Mouse (Mus musculus): ENCODE data around the gene Pvalb. TPM values are rescaled to one million over a fixed set of nuclear protein-coding genes. Genes with fewer than 3 reads are reported as not detected.

Pvalb gene
- polyA plus RNA-seq (2015; fragmentation: Nextera tagmentation; extraction: Ambion mirVana), result 4.4 and 5.0 TPM in 2 replicates

DNA sequence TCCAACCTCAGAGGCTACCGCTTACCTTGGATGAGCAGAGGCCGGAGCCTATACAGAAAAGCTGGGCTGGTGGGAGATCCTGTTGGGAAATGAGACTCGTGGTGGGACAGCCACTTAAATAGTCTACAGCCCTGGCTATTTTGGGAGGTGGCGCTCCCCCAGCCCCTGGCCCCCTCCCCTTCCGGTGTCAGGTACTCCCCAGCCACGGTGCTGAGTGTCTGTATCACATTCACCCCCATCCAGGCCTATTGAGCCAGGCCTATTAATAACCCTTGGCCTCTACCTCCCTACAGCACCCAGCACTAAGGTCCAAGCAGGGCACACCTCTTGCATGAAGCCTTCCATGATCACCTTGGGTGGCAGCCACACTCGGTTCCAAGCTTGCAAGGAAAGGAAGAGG lies at the start of gene Pvalb:
TSS of gene Pvalb (minus strand) at position 89 of the 400 bp plus-strand sequence.
- H3K9me3 ChIP-seq (replicated peaks), result no peaks in the 10 kb centered on the region
- no peak within 1 kb of the TSS for H3K27ac ChIP-seq (replicated peaks)
- WGBS, result 91% methylated on average over 7 of the region's 7 CpGs
- no peak within 1 kb of the TSS for H3K4me2 ChIP-seq
- H3K27me3 ChIP-seq (replicated peaks), result peaks cover 45% of the 10 kb centered on the region
- H3K36me3 ChIP-seq, result no peaks in the 10 kb centered on the region
- ATAC-seq (ENCODE audit: low FRiP score), result no peak
- H3K4me1 ChIP-seq, result peaks cover 11% of the 10 kb centered on the region
- no peak within 1 kb of the TSS for H3K4me3 ChIP-seq (replicated peaks)
- H3K9ac ChIP-seq (replicated peaks), result no peak within 1 kb of the TSS

DNA sequence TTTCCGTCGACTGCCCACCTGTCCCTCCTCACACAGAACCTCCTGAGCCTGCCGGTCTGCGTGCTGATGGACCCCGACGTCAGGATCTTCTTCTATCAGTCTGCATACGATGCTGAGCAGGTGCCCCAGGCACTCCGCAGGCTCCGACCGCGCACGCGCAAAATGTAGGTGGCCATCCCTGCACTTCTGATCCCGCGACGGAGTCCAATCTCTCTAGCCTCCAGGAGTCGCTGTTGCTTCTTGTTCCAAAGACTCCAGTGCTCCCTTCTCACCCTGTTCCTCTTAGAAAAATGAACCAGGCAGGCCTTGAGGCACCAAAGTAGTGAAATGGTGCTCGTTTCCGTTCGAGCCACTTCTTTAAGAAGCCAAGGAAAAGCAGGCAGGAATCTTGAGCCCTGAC lies 48.6 kb upstream of the Pvalb start:
- H3K9me3 ChIP-seq (replicated peaks), result no peaks in the 10 kb centered on the region
- no peak overlapping the region for H3K9ac ChIP-seq (replicated peaks)
- peak overlapping the region; percentile 22; the same call in 1 of the 2 replicates for H3K4me2 ChIP-seq
- H3K27ac ChIP-seq (replicated peaks), result no peak overlapping the region
- H3K36me3 ChIP-seq, result no peaks in the 10 kb centered on the region
- no peak overlapping the region for H3K4me3 ChIP-seq (replicated peaks)
- 20% methylated on average over 20 of the region's 20 CpGs for WGBS
- H3K27me3 ChIP-seq (replicated peaks), result peaks cover 2% of the 10 kb centered on the region; the same call in 1 of the 2 replicates
- peaks cover 3% of the 10 kb centered on the region; the same call in 1 of the 2 replicates for H3K4me1 ChIP-seq
- peak; percentile 69 for ATAC-seq (ENCODE audit: low FRiP score)

DNA sequence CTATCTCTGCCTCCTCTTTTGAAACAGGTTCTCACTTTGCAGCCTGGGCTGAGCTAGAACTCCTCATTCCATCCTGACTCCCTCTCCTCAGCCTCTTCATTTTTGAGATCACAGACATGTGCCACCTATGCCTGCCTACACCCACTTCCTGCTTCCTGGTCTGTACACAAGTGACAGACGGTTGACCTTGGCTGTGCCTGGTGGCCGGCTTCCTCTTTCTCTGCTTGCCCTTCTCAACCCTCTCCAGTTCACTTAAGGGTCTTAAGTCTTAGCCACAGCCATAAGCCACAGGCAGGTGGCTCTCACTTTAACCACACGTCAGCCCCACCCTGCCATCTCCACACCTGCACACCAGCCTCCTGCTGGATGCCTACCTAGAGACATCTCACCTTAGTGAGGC lies 42.2 kb upstream of the Pvalb start:
- Histone ChIP-seq H3K4me2 (no peak overlapping the region), H3K4me1 (no peaks in the 10 kb centered on the region), H3K9ac (replicated peaks) (no peak overlapping the region), H3K36me3 (no peaks in the 10 kb centered on the region), H3K4me3 (replicated peaks) (no peak overlapping the region), H3K27me3 (replicated peaks) (no peaks in the 10 kb centered on the region; the same call in 1 of the 2 replicates), H3K9me3 (replicated peaks) (no peaks in the 10 kb centered on the region), H3K27ac (replicated peaks) (no peak overlapping the region)
- ATAC-seq (ENCODE audit: low FRiP score), result no peak
- 85% methylated on average over 3 of the region's 3 CpGs for WGBS

DNA sequence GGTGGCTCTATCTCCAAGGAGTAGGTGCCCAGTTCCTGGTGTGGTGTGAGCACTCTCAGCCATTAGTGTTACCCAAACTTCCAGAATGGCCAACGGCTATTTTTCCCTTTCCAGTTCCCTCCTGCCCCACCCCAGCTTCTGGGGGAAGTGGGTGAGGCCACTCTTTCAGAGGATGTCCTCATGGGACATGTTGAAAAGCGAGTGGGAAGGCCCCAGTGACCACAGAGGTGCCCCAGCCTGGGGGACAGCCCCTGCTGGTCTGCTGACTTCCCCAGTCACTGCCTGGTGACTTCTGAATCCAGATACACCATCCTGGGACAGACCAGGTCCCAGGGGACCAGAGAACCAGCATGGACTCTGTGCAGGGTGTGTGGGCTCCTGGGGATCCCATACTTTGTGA lies 41.5 kb upstream of the Pvalb start:
- no peaks in the 10 kb centered on the region for H3K27me3 ChIP-seq (replicated peaks)
- H3K4me3 ChIP-seq (replicated peaks), result no peak overlapping the region
- no peaks in the 10 kb centered on the region for H3K9me3 ChIP-seq (replicated peaks)
- ATAC-seq (ENCODE audit: low FRiP score), result no peak
- H3K4me2 ChIP-seq, result no peak overlapping the region
- no peak overlapping the region for H3K9ac ChIP-seq (replicated peaks)
- no peaks in the 10 kb centered on the region for H3K4me1 ChIP-seq
- H3K27ac ChIP-seq (replicated peaks), result no peak overlapping the region
- H3K36me3 ChIP-seq, result no peaks in the 10 kb centered on the region
- 62% methylated on average over 2 of the region's 2 CpGs for WGBS

DNA sequence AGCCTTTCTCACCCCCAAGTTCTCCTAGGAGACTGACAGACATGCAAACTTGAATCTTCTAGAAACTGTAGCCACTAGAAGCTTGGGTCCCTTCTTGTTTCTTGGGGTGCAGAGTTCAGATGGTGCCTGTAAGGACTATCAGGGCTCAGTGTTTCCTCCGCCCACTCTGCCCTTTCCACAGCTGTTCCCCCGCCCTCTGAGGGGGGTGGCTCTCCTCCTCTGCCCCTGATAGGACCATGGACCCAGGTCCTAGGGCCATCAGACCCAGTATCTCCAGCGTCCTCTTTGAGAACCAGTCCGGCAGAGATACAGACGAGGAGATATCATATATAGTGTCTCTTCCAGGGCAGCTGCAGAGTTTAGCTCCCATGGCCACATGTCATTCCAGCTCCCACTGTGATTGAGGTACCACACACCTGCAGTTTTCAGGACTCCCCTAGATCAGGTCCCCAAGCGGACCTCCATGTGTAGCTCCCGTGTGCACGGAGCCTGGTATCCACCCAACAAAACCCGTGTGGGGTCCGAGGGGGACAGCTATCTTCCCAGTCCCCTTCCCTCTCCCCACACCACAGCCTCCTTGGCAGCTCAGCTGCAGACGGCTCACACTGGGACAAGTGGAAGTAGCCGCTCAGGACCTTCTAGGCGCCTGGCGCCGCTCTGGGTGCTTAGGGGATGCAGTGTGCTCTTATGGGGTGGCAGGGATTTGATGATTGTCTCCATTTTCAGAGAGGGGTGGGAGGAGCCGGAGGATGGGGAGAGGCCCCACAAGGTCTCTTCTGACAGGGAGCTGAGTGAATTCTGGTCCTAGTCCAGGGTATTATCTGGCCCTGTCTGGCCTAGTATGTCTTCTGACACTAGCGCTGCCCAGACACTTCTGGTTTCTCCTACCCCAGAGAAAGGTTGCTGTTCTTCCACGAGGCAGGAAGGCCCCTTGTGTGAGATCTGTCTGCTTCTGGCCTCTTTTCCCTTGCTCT lies 40.2 kb upstream of the Pvalb start:
- 79% methylated on average over 18 of the region's 18 CpGs for WGBS
- Histone ChIP-seq H3K4me1 (no peaks in the 10 kb centered on the region), H3K4me3 (replicated peaks) (no peak overlapping the region), H3K36me3 (no peaks in the 10 kb centered on the region), H3K9me3 (replicated peaks) (no peaks in the 10 kb centered on the region), H3K4me2 (no peak overlapping the region), H3K27ac (replicated peaks) (no peak overlapping the region), H3K9ac (replicated peaks) (no peak overlapping the region), H3K27me3 (replicated peaks) (no peaks in the 10 kb centered on the region)
- no peak for ATAC-seq (ENCODE audit: low FRiP score)

DNA sequence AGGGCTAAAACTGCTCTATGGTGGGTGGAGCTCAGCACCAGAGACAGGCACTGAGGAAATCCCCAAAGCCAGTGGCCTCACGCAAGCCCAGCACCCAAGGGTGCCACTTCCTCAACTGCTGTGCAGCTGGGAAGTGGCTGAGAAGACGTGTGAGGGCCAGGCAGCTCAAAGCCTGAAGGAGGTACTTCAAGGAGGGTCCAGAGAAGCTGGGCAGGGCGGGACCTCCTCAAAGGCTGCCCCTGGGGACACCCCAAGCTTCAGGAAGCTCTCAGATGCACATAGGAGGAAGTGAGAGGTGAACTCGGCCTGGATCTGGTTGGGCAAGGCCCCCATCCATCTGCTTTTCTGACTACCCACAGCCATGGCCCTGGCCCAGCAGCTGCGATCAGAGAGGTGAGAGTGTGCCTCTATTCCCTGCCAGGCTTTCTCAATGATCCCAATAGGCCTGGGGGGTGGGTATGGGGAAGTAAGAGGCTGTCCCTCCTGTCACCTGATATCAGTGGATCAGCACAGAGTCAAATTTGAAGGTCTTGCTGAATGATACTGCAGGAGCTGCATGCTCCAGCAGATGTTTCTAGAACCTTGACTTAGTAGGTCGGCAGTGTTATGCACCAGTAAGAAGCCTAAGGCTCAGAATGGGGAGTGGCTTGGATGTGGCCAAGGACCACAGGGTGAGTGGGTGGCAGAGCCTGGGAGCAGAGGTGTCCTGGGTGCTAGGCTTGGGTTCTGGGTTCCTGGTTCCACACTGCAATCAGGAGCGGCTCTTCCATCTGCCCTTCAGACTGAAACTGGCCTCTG lies 38.7 kb upstream of the Pvalb start, which contains the start of gene Ncf4:
TSS of gene Ncf4 (plus strand) at position 107 of the 798 bp plus-strand sequence.
- ATAC-seq (ENCODE audit: low FRiP score), result no peak
- no peaks in the 10 kb centered on the region for H3K9me3 ChIP-seq (replicated peaks)
- no peak within 1 kb of the TSS for H3K9ac ChIP-seq (replicated peaks)
- H3K27me3 ChIP-seq (replicated peaks), result no peaks in the 10 kb centered on the region
- H3K36me3 ChIP-seq, result no peaks in the 10 kb centered on the region
- WGBS, result 69% methylated on average over 7 of the region's 7 CpGs
- H3K4me2 ChIP-seq, result no peak within 1 kb of the TSS
- H3K27ac ChIP-seq (replicated peaks), result no peak within 1 kb of the TSS
- H3K4me1 ChIP-seq, result no peaks in the 10 kb centered on the region
- no peak within 1 kb of the TSS for H3K4me3 ChIP-seq (replicated peaks)

DNA sequence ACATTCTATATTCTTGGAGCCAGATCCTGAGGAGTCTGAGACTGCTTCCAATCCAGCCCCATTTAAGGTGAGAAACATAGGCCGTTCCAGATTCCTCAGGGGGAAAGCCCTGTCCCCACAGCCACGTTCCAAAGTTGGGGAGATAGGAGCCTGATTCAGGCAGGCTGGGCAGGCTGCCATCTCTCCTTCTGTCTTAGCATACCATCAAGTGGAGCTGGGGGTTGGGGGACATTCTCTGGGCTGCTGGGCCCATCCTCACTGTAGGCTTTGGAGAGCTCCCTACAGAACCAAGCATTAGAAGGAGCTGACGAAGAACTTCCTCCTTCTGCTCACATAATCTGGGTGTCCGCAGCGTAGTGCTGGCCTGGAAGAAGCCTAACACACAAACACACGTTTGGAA lies 37.6 kb upstream of the Pvalb start:
- no peaks in the 10 kb centered on the region for H3K4me1 ChIP-seq
- no peak overlapping the region for H3K4me2 ChIP-seq
- H3K9me3 ChIP-seq (replicated peaks), result no peaks in the 10 kb centered on the region
- H3K27me3 ChIP-seq (replicated peaks), result no peaks in the 10 kb centered on the region
- ATAC-seq (ENCODE audit: low FRiP score), result no peak
- H3K36me3 ChIP-seq, result no peaks in the 10 kb centered on the region
- no peak overlapping the region for H3K27ac ChIP-seq (replicated peaks)
- 77% methylated on average over 6 of the region's 6 CpGs for WGBS
- H3K4me3 ChIP-seq (replicated peaks), result no peak overlapping the region
- H3K9ac ChIP-seq (replicated peaks), result no peak overlapping the region

DNA sequence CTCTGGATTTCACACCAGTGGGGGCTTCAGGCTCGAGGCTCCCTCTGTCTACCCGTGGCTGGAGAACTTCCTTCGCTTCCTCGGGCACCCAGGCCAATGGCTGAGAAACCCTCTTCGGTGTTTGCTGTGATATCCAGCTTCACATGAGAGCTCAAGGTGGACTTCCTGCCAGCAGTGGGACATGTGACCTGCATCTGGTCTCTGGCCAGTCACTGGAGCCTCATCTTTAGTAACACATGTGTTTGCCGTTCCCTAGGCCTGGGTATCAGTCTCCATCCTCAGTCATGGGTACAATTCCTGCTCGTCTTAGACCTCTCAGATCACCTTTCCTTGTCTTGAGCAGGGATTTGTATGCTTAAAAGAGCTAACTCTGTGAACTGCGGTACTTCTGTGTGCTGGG lies 36.9 kb upstream of the Pvalb start:
- Histone ChIP-seq H3K9ac (replicated peaks) (no peak overlapping the region), H3K4me2 (no peak overlapping the region), H3K9me3 (replicated peaks) (no peaks in the 10 kb centered on the region), H3K27me3 (replicated peaks) (no peaks in the 10 kb centered on the region), H3K4me3 (replicated peaks) (no peak overlapping the region), H3K36me3 (no peaks in the 10 kb centered on the region), H3K27ac (replicated peaks) (no peak overlapping the region), H3K4me1 (no peaks in the 10 kb centered on the region)
- no peak for ATAC-seq (ENCODE audit: low FRiP score)
- WGBS, result 84% methylated on average over 8 of the region's 8 CpGs

DNA sequence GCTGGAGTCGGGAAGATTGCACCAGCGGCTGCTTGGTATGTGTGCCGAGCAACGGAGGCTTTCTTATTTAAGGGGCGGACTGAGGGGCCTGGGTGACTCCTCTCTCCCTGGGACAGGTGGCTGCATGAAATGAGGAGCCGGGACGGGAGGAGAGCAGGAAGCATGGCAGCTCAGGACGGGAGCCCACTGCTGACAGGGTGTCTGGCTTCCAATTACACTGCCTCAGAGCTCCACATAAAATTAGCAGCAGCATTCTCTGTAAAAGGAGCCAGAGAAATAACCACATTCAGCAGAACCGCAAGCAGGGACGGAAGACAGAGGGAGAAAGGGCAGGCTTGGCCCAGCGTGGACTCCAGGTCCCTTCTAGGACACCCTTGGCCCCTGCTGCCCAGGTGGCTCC lies 35.1 kb upstream of the Pvalb start:
- ATAC-seq (ENCODE audit: low FRiP score), result no peak

DNA sequence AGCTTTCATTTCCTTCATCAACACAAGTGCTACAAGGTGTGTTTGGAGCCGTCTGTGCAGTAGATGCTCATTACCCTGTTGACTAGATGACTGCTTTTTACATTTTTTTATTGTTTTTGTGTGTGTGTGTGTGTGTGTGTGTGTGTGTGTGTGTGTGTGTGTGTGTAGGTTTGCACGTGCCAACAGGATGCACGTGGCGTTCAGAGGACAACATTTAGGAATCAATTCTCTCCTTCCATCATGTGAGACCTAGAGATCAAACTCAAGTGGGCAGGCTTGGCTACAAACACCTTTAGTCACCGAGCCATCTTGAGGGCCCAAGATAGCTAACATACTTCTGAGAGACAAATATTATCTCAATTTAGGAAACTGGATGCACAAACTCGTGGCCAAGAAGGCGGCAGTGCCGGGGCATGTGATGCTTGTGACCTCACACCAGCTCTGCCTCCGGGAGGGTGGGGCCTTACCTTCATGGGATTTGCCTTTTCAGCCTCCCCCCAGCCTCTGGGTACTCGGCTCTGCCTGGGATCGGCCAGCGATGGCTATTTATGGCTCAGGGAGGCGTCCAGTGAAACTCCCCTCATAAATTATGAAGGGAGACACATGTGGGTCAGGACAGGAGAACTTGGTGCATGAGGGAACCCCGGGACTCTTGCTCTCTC lies 33.9 kb upstream of the Pvalb start:
- Histone ChIP-seq H3K9me3 (replicated peaks) (no peaks in the 10 kb centered on the region), H3K36me3 (no peaks in the 10 kb centered on the region), H3K9ac (replicated peaks) (no peak overlapping the region), H3K27ac (replicated peaks) (no peak overlapping the region), H3K4me2 (no peak overlapping the region), H3K4me3 (replicated peaks) (no peak overlapping the region), H3K27me3 (replicated peaks) (0 out of 2 replicates have a peak, but pooled peaks cover under 1% of the 10 kb centered on the region), H3K4me1 (no peaks in the 10 kb centered on the region)
- ATAC-seq (ENCODE audit: low FRiP score), result no peak
- 61% methylated on average over 14 of the region's 14 CpGs for WGBS

More for the DNA sequence above, 35.1 kb upstream of the Pvalb start:
- no peaks in the 10 kb centered on the region for H3K9me3 ChIP-seq (replicated peaks)
- H3K4me3 ChIP-seq (replicated peaks), result no peak overlapping the region
- no peaks in the 10 kb centered on the region for H3K27me3 ChIP-seq (replicated peaks)
- no peaks in the 10 kb centered on the region for H3K36me3 ChIP-seq
- H3K4me1 ChIP-seq, result no peaks in the 10 kb centered on the region
- H3K4me2 ChIP-seq, result no peak overlapping the region
- no peak overlapping the region for H3K27ac ChIP-seq (replicated peaks)
- WGBS, result 49% methylated on average over 11 of the region's 11 CpGs
- no peak overlapping the region for H3K9ac ChIP-seq (replicated peaks)

DNA sequence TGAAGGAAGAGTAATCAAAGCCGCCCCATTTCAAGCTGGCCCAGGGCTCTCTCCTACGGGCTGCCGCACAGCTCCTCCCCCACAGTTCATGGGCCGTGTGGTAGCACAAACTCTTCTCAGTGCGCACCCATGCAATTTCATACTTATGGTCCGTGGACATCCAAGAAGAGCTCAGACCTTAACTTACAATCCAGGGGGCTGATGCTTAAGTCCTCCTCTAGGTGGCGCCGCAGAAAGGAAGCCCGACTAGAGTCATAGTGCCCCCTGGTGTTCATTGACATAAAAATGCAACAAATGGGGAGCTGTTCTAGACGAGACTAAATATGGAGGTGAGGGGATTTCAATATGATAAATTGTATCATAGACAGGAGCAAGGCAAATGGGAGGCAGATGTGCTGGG lies 33.3 kb upstream of the Pvalb start:
- Histone ChIP-seq H3K9ac (replicated peaks) (no peak overlapping the region), H3K36me3 (no peaks in the 10 kb centered on the region), H3K4me1 (no peaks in the 10 kb centered on the region), H3K4me2 (no peak overlapping the region), H3K9me3 (replicated peaks) (no peaks in the 10 kb centered on the region), H3K27me3 (replicated peaks) (0 out of 2 replicates have a peak, but pooled peaks cover 3% of the 10 kb centered on the region), H3K27ac (replicated peaks) (no peak overlapping the region), H3K4me3 (replicated peaks) (no peak overlapping the region)
- ATAC-seq (ENCODE audit: low FRiP score), result no peak
- 28% methylated on average over 10 of the region's 10 CpGs for WGBS
